Mouse (Mus musculus) effector memory CD4-positive, alpha-beta T cell, adult 5 months (primary cell): Measurements from ENCODE around the gene Utp3. TPM values are rescaled to one million over a fixed set of nuclear protein-coding genes. Genes with fewer than 3 reads are reported as not detected.

Experiments used
- polyA plus RNA-seq: library from polyadenylated mRNA; unstranded; fragments of 100-300 nt; shearing (Covaris generic); gene quantifications from one replicate; pipeline ENCODE4 v1.2.1, GENCODE M21; 2017

Utp3 gene
- 61.4 TPM for polyA plus RNA-seq

DNA sequence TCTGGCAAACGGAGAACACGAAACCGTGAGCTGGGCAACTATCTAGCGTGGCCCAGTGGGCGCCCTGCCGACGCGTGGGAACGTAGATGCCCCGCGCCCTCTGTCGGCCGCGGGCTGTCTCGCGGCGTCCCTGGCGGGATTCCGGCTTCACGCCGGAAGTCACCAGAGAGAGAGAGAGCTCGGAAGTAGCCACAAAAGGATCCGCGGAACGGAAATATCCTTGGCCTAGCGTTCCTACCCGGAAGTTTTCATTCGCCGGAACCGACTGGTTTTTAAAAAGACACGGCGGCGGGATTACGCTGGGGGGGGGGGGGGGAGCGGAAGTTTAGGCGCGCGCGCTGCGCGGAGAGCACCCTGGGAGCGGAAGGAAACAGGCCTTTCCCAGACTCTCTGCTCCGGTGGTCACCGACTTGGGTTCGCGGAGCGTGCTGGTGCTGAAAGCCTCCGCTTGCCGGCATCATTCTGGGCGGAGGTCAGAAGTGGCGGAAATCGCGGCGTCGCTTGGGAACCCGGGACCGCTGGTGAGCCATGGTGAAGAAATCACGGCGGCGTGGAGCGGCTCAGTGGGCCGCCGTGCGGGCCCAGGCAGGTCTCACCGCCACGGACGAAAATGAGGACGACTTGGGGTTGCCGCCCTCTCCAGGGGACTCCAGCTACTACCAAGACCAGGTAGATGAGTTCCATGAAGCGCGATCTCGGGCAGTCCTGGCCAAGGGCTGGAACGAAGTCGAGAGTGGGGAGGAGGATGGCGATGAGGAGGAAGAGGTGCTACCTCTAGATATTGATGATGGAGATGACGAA, at the start of gene Utp3:
Gene Utp3 (plus strand): TSS at position 377 of the 801 bp plus-strand sequence.

DNA sequence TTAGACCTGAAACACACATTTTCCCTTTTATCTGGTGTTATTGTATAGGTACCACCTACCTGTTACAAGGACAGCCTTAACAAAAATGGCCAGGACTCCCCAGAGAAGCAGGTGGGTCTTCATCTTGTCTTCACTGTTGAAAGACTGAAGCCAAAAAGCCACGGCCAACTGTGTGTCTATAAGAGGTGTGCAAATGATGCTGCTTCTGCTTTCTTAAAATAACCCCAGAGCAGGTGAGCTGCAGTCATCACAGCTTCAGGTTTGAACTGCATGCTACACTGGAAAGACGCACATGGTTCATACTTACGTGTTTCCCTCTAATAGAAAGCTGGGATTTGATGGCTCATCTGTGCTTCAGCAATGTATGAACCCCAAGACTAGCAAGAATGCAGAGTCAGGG, 26.6 kb upstream of the Utp3 start, which contains the start of gene Jchain:
Gene Jchain (minus strand): TSS at position 235 of the 400 bp plus-strand sequence.

DNA sequence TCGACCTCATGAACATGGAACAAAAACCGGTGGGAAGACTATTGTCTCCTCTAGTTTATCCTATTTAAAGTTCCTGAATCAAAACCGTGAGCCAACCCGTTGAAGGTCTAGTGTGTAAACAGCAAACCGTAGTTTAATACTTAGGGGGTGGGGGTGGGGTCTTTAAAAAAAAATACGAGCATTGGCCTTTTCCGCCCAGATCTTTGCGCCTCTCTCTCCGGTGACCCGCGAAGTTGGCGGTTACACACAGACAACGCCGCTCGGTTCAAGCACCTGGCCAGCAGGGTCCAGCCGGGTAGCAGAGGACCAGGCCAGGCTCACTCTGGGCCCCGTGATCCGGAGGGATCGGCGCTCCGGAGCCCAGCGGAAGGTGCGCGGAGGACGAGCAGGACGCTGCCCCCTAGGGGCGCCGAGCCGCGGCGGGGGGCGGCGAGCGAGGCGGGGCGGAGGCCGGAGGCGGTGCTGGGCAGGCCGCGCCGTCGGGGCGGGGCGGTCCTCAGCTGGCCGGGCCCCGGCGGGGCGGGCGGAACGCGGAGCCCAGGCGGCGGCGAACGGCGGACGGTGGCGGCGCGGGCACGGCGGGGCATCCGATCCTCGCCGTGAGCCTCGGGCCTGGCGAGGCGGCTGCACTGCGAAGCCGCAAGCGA, 10.4 kb downstream of the Utp3 start, which contains the start of gene Rufy3:
Gene Rufy3 (plus strand): TSS at position 540 of the 647 bp plus-strand sequence.

Other genes starting within 250 kb of the Utp3 start
- not detected for gene Prol1, start 237.2 kb upstream of the Utp3 start, polyA plus RNA-seq
- not detected for gene Amtn, start 178.4 kb upstream of the Utp3 start, polyA plus RNA-seq
- not detected for gene Ambn, start 98.5 kb upstream of the Utp3 start, polyA plus RNA-seq
- gene Enam, start 66.5 kb upstream of the Utp3 start, polyA plus RNA-seq = not detected
- gene Jchain, start 26.6 kb upstream of the Utp3 start, polyA plus RNA-seq = 66.9 TPM
- 4.0 TPM for gene Rufy3, start 10.6 kb downstream of the Utp3 start, polyA plus RNA-seq
- 38.1 TPM for gene Grsf1, start 121.7 kb downstream of the Utp3 start, polyA plus RNA-seq
- gene Mob1b, start 166.4 kb downstream of the Utp3 start, polyA plus RNA-seq = 16.5 TPM
- gene Dck, start 210.5 kb downstream of the Utp3 start, polyA plus RNA-seq = 38.6 TPM